Mouse (Mus musculus) urinary bladder, adult 2 months (tissue): ENCODE data around the gene Map1a. TPM values are rescaled to one million over a fixed set of nuclear protein-coding genes. Genes with fewer than 3 reads are reported as not detected.

Source experiments
- DNase-seq: peaks from one replicate; pipeline ENCODE4 v3.0.0; 2022; ENCODE audit warnings: low spot score
- polyA plus RNA-seq: library from polyadenylated mRNA; depleted of rRNA; stranded (reverse); fragments of >200 nt; gene quantifications from 2 replicates; pipeline ENCODE4 v1.2.3, GENCODE M21; 2012; rRNA removed

Map1a gene
- polyA plus RNA-seq, 1 experiment: 7.5 TPM

DNA sequence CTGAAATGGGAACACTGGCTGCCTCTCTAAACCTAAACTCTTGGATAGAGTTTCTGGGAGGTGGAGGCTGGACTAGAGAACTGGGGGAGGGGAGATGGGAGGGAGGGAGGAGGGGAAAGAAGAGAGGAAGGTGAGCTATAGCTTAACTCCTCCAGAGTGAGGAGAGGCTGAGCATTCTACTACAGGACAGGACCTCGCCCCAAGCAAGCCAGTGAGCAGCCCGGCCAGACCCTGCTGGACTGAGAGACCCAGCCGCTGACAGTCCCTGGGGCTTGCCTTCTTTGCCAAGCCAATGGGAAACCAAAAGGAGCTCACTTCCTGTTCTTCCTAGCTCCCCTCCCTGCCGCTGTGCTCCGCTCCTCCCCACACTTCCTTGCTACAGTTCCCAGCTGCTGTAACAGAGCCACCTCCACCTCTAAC, 19.6 kb downstream of the Map1a start:
- no peak for DNase-seq

DNA sequence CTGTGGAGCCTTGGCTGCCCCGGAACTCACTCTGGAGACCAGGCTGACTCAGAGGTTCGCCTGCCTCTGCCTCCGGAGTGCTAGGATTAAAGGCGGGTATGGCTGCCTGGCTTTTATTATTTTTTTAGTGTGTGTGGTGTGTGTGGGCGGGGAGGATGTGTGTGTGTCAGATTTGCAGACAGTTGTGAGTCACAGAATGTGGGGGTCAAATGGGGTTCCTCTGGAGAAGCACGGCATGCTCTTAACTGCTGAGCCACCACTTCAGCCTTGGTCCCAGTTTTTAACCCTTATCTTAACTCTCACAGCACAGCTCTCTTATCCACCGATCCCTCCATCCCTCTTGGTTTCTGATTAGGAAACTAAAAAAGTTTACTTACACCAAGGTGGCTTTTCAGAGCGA, 26.9 kb downstream of the Map1a start:
- DNase-seq: no peak

DNA sequence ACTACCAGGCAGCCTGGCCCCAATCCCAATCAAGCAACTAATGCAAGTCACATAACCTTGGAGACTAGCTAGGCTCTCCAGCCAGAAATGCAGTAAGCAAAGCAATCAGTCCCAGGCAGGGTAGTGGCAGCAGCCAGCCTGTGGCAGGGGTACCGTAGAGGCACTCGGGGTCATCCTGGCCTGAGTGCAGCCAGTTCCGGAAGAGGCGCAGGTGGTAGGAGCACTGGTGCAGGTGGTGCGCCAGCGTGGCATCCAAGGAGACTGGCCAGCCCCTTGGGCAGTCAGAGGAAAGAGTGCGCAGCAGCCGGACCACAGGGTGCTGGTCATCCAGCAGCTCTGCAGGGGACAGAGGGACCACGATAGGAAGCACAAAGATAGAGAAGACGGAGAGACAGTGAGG, 33.6 kb downstream of the Map1a start:
- DNase-seq: no peak

GRCm38 (mm10) chr2:121323693-121324470, 34.5 kb downstream of the Map1a start:
- no peak for DNase-seq

DNA sequence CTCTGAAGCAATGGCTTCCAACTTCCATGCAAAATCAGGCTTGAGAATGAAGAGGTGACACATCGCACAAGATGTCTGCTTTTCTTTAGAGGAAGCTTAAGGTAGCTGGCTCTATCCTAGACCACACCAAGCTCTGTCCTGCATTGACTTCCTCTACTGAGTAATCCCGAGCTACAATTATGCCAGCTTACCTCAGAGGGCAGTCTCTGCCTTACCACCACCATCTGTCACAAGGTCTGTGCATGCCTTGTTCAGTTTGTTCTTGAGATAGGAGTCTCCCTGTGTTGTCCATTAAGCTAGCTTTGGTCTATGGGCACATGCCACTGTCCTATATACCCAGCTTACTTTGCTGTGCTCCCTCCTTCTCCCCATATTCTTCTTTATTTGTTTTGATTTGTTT, 40.1 kb downstream of the Map1a start:
- DNase-seq: no peak

DNA sequence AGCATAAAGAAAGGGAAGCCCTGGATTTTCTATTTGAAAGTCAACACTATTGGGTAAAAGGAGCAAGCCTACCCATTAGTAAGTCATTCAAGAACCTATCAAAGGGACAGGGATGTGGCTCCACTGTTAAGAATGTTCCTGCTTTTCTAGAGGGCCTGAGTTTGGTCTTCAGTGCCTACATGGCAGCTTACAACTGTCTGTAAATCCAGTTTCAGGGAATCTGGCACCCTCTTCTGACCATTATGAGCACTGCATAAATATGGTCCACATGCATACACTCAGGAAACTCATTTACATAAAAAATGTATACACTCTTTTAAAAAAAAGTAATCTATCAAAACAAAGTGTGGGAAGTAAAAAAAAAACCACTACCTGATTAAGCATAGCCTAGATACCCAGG, 49.7 kb downstream of the Map1a start:
- no peak for DNase-seq

- no peak for DNase-seq
Measured at GRCm38 (mm10) chr2:121353156-121353555, 63.8 kb downstream of the Map1a start.

DNA sequence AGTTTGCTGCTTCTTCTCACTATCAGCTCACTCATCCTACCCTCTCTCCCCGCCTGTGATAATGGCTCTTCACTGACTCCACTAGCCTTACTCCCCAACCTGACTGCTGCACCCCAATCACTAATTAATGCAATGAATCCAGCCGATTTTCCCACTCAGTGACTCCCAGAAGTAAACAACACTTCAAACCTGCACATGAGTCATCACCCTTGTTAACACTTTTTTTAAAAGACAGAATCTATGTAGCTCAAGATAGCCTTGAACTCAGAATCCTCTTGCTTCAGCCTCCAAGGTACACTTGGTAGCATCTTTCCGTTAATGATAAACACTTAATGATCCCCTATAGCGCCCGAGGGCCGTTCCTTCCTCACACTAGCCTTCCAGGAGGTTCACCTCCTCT, 65.0 kb downstream of the Map1a start:
- DNase-seq: no peak

- peak; percentile 92 for DNase-seq
Measured at GRCm38 (mm10) chr2:121354820-121355592, 65.6 kb downstream of the Map1a start, which contains the start of gene Ppip5k1. TSS of gene Ppip5k1 (minus strand) at chr2:121355396.

DNA sequence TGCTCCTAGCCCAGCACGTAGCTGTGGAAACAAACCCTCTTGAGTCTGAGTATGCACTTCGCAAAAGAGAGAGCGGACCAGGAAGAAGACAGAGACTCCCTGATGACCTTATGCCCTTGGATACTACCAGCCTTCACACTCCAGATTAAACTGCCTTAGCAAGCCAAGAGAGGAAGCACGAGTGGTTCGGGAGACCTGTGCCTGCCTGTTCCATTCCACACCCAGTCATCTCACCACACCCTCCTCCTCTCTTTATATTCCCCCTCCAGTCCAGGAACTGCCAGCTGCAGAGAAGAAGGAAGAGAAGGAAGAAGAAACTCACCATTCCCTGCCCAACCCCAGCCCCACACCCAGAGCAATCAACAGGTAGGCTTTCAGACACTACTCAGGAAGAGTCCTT, 68.1 kb downstream of the Map1a start, which contains the start of gene Ckmt1:
TSS of gene Ckmt1 (plus strand) at position 221 of the 400 bp plus-strand sequence.
- DNase-seq: no peak

DNA sequence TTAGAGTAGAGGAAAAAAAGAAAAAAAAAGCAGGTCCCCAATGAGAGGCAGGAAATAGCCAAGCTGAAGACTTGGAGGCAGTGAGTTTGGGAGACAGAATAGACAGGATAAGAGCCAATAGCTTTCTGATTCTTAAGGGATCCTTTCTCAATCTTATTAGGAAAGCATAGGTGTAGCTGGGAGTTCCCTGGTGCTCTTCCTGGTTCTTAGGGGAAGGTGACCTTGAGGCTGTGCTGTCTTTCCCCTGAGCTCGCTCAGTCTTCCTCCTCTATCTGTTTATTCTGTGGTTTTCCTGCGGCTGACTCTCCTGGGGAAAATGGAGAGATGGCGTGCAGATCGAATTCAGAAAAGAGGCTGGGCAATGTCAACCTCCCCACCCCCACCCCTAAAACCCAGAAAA, 68.6 kb downstream of the Map1a start:
- DNase-seq: no peak

DNA sequence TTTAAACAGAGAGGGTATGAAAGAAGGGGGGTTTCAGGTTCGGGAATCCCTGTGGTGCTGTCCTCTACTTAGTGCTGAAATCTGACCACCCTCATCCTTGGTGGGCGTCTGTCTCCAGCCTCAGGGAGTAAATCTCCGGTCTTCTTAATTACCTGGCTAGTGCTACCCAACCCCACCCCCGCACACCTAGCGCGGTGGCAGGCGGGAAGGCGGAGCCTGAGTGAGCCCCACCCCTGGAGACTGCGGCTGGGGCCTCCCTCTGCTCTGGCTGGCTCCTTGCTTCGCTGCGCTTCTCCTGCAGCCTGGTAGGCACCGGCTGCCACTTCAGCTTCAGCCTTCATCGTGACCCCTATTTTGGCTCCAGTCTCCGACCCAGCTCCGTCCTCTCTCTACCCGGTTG, 69.0 kb downstream of the Map1a start:
- DNase-seq: peak; percentile 54

GRCm38 (mm10) chr2:121359461-121359860, 70.1 kb downstream of the Map1a start:
- no peak for DNase-seq

Other genes starting within 250 kb of the Map1a start
- 2.1 and 3.3 TPM in 2 replicates for gene Tgm5, start 203.8 kb upstream of the Map1a start, polyA plus RNA-seq
- 0.47 and 0.88 TPM in 2 replicates for gene Tgm7, start 179.8 kb upstream of the Map1a start, polyA plus RNA-seq
- gene Adal, start 149.2 kb upstream of the Map1a start, polyA plus RNA-seq: 10.2 and 12.4 TPM in 2 replicates
- 7.9 and 8.9 TPM in 2 replicates for gene Lcmt2, start 148.9 kb upstream of the Map1a start, polyA plus RNA-seq
- 25.1 and 34.3 TPM in 2 replicates for gene Tubgcp4, start 118.9 kb upstream of the Map1a start, polyA plus RNA-seq
- gene Zscan29, start 118.5 kb upstream of the Map1a start, polyA plus RNA-seq: 6.6 and 9.4 TPM in 2 replicates
- gene Trp53bp1, start 18.2 kb upstream of the Map1a start, polyA plus RNA-seq: 41.6 and 41.7 TPM in 2 replicates
- 25.3 and 27.1 TPM in 2 replicates for gene Ppip5k1, start 65.8 kb downstream of the Map1a start, polyA plus RNA-seq
- 64.1 and 65.3 TPM in 2 replicates for gene Ckmt1, start 68.1 kb downstream of the Map1a start, polyA plus RNA-seq
- 0.10 and 0.14 TPM in 2 replicates for gene Strc, start 97.6 kb downstream of the Map1a start, polyA plus RNA-seq
- 173 and 200 TPM in 2 replicates for gene Pdia3, start 124.2 kb downstream of the Map1a start, polyA plus RNA-seq
- 2.2 and 2.7 TPM in 2 replicates for gene Catsper2, start 124.2 kb downstream of the Map1a start, polyA plus RNA-seq
- gene Ell3, start 154.7 kb downstream of the Map1a start, polyA plus RNA-seq: 1.1 and 1.3 TPM in 2 replicates
- gene Serf2, start 159.6 kb downstream of the Map1a start, polyA plus RNA-seq: 328 and 503 TPM in 2 replicates
- 22.9 and 28.2 TPM in 2 replicates for gene Hypk, start 163.7 kb downstream of the Map1a start, polyA plus RNA-seq
- 0.52 and 0.59 TPM in 2 replicates for gene Serinc4, start 167.2 kb downstream of the Map1a start, polyA plus RNA-seq
- gene Mfap1b, start 184.5 kb downstream of the Map1a start, polyA plus RNA-seq: 23.0 and 28.6 TPM in 2 replicates
- gene Mfap1a, start 217.1 kb downstream of the Map1a start, polyA plus RNA-seq: 14.4 and 21.3 TPM in 2 replicates
- 3.7 and 4.1 TPM in 2 replicates for gene Wdr76, start 217.1 kb downstream of the Map1a start, polyA plus RNA-seq